Mouse (Mus musculus): Measurements from ENCODE around the gene Rhag.

- TF ChIP-seq CTCF (IDR thresholded peaks at IDR 0.05; ENCODE audit: borderline replicate concordance, insufficient read depth, low read length) (no peak), POLR2A (IDR thresholded peaks at IDR 0.05; ENCODE audit: low read depth, low read length) (no peak)
These were observed 71.2 kb downstream of the Rhag start for GRCm38 (mm10) chr17:40882172-40882571.
